Mouse (Mus musculus) urinary bladder, postnatal 25 days (tissue): ENCODE results near the gene Chrm4.

Experiments used
- DNase-seq: peaks from one replicate; pipeline ENCODE4 v3.0.0; 2022; ENCODE audit warnings: low spot score

Chrm4 gene

GRCm38 (mm10) chr2:91926949-91927348, at the start of gene Chrm4:
Chrm4 (plus strand) TSS chr2:91927249.
- no peak for DNase-seq

DNA sequence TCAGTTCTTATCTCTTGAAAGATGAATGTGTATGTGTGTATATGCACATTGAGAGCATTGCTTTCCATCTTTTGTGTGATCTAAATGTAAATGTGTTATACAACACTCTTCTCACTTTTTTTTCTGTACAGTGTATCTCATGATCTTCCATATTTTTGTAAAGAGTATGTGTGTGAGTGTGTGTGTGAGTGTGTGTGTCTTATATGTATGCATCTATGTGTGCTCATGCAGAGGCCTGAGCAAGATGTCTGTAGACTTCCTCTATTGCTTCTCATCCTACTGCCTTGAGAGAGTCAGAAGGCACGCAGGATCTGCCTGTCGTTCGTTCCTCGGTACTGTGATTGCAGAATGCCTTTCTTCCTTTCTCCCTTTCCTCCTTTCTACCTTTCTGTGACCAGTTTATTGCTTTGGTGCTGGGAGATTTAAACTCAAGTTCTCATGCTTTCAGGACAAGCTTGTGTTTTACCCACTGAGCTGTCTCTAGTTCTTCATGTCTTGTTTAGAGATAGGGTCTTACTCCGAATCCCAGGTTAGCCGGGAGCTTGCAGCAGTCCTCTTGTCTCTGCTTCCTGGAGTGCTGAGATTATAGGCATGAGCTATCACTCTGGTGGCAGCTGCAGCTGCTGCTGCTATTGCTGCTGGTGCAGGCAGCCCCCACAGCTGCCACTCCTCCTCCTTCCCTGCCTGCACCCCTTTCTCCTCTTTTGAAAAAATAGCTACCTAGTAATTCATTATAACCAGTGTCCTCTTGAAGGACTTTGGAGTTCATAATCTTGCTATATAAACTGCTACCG, 48.5 kb upstream of the Chrm4 start:
- DNase-seq = no peak

DNA sequence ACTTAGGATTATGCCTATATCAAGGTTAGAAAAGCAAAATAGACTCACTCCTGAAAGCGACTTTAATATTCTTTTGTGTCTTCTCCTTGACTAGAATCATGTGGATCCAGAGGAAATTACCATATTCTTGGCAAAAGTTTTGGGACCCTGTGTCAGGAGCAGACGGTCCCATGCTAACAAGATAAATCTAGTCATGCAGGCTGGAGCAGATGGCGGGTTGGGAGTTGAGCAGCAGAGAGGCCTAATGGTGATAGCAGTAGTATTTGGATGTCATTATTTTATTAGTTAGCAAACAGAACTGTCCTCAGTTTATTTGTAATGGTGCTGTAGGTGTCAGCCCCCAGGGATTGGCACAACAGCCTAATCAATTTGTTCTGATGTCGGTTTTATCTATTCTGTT, 43.1 kb upstream of the Chrm4 start:
- no peak for DNase-seq

DNA sequence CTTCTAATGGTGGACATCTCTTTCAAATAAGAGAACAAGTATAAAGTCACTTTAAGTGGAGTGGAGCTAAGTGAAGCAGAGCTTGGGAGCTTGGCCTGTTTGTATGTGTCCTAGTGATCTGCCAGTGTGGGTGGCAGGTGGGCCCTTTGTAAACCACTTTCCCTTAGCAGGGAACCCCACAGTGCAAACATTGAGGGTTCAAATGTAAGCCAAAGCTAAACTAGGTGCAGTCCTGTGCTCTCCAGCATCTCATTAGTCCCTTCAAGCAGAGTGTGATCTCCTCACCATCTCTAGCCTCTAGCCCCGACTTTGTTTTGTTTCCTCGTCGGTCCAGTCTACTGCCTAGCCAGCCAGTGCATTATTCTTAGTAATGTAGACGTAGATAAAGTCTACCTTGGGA, 42.4 kb upstream of the Chrm4 start:
- DNase-seq = no peak

GRCm38 (mm10) chr2:91894716-91895115, 32.3 kb upstream of the Chrm4 start:
- DNase-seq = no peak

DNA sequence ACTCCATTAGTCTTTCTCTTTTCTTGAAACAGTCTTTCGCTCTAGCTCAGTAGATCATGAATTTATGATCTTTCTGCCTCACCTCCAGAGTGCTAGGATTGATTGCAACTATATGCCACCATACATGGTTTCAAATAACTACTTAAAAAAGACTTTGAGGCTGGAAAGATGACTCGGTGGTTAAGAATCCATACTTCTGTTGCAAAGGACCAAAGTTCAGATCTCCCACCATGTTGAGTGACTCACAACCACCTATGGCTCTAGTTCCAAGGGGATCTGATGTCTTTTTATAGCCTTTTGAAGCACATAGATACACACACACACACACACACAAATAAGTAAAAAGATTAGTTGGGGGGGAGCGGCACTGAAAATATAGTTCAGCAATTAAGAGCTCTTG, 31.6 kb upstream of the Chrm4 start:
- no peak for DNase-seq

DNA sequence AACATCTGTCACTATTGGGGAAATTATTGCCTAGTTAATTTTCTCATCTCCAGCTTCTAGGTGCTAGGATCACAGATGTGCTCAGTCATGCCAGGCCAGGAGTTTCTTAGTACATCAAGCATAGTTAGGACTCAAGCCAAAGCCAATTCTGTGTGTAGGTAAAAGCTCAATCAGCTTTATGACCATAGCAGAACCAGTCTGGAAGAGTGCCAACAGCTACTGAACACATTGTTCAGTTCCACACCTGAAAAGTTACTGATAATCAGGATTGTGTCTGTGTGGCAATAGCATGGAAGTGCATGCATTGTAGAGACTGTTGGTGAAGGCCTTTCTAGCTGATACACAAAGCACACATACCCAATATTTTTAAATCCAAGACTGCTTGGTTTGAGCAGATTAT, 29.1 kb upstream of the Chrm4 start:
- DNase-seq = no peak

DNA sequence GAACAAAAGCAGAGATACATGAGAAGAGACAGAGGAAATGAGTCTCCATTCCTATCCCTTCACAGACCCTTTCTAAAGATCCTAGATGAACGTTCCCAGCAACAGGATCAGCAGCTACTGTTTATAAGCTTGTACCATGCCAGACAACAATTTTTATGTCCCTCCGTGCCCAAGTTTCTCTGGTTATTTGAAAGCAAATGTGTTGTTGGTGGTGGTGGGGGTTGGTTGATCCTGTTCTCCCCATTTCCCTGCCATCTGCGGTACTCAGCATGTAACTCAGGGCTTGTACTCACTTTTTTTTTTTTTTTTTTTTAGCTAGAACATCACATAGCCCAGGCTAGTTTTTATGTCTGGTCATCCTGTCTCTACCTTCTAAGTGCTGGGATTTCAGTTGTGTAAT, 27.9 kb upstream of the Chrm4 start:
- no peak for DNase-seq

DNA sequence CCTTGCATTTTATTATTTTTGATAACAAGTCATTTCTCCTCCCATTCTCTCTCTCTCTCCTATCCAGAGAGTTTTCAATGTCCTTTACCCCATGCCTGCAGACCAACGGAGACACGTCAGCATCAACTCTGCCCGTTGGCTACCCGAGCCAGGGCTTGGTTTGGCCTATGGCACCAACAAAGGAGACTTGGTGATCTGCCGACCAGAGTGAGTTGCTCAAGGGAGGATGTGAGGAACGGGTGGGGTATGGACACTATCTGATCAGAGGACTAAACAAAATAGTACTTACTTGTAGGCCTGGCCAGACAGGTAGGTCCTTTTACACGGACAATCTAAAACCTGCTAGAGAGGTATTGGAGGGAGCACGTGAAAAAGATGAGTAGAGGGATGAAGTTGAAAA, 26.6 kb upstream of the Chrm4 start:
- no peak for DNase-seq

DNA sequence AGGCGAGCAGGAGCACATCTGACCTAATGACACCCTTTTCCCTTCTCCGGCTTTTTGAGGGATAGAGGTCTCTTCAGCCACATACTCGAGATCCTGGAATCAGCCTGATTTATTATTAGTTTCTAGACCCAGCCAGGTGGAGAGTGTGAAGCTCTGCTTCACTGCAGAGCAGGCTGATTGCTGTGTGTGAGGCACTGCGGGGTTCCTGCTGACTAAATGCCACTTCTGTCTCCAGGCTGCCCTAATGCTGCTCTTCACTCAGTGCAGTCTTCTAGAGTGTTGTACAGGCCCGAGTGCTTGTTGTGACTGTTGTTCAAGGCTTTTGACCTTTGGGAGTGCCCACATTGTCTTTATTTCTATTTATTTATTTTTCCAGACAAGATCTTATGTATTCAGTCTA, 24.7 kb upstream of the Chrm4 start:
- no peak for DNase-seq

DNA sequence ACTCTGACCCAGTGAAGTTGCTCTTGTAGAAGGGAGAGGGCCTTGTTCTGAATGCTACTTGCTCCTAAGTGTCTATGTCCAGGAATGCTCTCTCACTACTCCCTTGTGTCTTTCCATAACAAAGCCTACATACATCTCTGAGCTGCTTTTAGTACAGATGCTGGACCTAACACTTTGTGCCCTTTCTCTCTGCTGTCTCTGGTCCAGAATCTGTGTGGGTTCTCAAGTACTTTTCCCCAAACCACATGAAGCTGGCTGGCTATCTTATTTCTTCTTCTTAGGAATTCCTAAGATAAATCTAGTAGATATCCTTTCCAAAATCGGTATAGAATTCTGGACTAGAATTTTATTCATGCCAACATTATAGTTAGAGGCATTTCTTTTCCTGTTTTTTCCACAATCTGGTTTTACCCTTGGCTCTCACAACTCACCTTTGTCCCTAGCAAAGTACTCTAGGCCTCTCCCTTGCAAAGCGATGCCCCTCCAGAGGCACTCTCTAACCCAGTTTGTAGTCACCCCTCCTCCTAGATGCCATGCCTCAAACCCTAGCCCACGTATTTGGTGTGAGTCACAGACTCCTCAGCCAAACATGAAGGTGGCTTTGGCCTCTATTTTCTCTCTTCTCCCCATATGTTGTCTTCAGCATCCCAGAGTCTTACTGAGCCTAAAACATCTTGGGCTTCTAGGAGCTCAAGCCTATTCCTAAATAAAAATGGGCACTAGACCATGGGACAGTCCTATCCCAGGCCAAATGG, 23.7 kb upstream of the Chrm4 start:
- DNase-seq = no peak

- no peak for DNase-seq
Observed at GRCm38 (mm10) chr2:91904618-91905307, 22.3 kb upstream of the Chrm4 start.

- DNase-seq = no peak
Observed at GRCm38 (mm10) chr2:91906141-91906540, 20.9 kb upstream of the Chrm4 start.

GRCm38 (mm10) chr2:91912616-91913015, 14.4 kb upstream of the Chrm4 start:
- DNase-seq = no peak

- DNase-seq = no peak
Observed at GRCm38 (mm10) chr2:91913328-91914110, 13.5 kb upstream of the Chrm4 start.

DNA sequence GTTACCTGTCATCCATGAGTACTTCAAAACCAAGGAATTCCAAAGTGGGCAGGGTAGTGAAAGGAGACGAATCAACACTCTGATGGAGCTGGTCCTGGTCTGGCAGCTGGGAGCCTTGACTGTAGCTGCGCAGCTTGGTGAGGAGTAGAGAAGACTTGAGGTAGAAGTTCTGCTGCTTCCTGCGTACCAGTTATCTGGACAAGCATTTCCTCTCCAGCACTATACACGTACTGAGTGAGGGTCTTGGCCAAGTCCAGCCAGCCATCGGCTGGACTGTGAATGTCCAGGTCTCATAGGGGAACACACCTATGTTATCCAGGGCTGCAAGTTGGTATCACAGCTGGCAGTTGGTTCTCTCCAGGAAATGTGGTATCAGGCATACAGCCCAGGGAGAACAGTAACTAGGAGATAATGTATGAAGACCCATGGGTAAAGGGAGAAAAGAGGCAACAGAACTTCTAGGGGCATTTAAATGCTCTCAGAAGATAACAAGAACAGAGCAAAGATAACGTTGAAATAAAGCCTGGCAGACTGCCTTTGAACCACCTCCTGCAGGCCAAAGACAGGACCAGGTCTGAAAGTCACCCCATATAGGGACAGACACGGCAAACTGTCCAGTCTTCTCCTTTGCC, 10.6 kb upstream of the Chrm4 start:
- DNase-seq = no peak

GRCm38 (mm10) chr2:91917096-91917495, 10.0 kb upstream of the Chrm4 start:
- DNase-seq = no peak

- no peak for DNase-seq
Observed at GRCm38 (mm10) chr2:91920130-91920529, 6.9 kb upstream of the Chrm4 start.

DNA sequence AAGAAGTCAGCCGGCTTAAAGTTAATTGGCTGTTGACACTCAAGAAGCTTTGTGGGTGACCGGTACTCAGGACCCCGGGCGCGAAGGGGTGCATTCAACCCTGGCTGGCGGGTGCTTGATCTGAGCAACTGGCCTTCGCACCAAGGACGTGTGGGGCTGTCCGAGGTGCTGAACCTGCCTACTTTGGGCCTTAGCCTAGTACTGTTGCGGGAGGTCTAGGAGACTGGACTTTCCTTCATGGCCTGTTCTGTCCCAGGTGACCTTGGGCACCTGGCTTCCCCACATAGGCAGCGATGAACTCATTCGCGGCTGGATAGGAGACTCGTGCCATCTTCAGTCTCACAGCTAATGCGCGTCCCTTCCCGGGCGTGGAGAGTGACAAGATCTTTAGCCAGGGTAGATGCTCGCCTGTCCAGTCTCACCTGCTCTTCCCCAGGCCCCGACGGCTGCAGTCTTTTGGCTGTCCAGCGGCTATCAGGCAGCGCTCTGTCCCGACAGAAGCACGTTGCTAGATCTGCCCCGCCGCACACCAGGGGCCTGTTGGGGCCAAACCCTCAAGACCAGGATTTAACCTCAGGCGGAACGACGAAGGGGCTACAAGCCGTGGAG, 5.8 kb upstream of the Chrm4 start:
- peak; percentile 74 for DNase-seq

DNA sequence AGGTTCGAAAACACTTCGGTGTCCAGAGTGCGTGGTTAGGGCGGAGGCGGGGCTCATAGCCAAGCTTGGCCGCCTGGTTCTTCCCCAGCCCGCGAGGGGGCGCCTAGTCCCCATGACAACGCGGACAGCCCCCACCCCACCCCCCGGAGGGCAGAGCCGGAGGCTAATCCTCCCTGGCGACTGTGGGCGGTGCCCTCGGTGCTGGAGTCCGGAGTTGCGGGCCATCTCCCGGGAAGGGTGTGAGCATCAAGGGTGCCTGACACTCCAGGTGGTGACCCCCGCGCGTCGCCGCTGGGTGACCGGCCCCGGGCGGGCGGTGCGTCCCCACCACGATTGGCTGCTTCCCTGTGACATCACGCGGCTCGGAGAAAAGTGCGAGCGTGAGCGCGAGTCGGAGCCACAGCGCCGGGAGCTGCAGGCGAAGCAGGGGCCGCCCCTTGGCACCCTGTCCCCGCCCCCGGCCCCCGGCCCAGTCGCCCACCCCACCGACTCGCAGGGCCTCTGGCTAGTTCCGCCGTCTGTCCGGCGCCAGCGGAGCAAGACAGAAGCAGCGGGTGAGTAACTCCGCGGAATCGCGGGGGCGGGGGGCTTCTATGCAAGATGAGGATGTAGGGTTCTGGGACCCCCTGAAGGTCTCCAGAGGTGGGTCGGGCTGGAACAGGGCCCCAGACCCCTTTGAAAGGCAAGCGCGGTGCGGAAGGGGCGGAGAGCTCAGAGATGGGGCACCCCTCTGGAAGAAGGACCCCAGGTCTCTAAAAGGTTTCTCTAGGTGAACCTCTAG, 5.1 kb upstream of the Chrm4 start:
- no peak for DNase-seq
